Mouse (Mus musculus) forebrain, embryonic 15.5 days (tissue): Measurements from ENCODE around the gene Glrx3. TPM values are rescaled to one million over a fixed set of nuclear protein-coding genes. Genes with fewer than 3 reads are reported as not detected.
"Not testable (repeated sequence)": the region's sequence is repeated elsewhere in the genome, so short reads cannot be mapped to it uniquely, and the experiment has no call there.

ENCODE experiments used
- ATAC-seq: fragments of 200-750 bp; cut with Nextera tagmentation; replicated peaks from 2 replicates; pipeline ENCODE4 v1.8.0; 2017; ENCODE audit warnings: mild to moderate bottlenecking, moderate TSS enrichment, moderate library complexity
- H3K27ac ChIP-seq: fragments of 300-500 bp; sonication (generic); replicated peaks from 2 replicates; pipeline ENCODE4 v1.5.1; 2015; ENCODE audit warnings: mild to moderate bottlenecking, inconsistent platforms
- H3K27me3 ChIP-seq: fragments of 300-500 bp; sonication (generic); 2 replicates; pipeline ENCODE4 v1.6.1; 2015; ENCODE audit warnings: inconsistent platforms
- H3K36me3 ChIP-seq: fragments of 300-500 bp; sonication (generic); 2 replicates; pipeline ENCODE4 v1.6.1; 2015; ENCODE audit warnings: mild to moderate bottlenecking, inconsistent platforms
- H3K4me1 ChIP-seq: fragments of 300-500 bp; sonication (generic); 2 replicates; pipeline ENCODE4 v1.6.1; 2015; ENCODE audit warnings: inconsistent platforms
- H3K4me2 ChIP-seq: fragments of 300-500 bp; sonication (generic); replicated peaks from 2 replicates; pipeline ENCODE4 v1.6.1; 2015; ENCODE audit warnings: mild to moderate bottlenecking, inconsistent platforms
- H3K4me3 ChIP-seq: fragments of 300-500 bp; sonication (generic); 2 replicates; pipeline ENCODE4 v1.5.1; 2015; ENCODE audit warnings: mild to moderate bottlenecking, inconsistent platforms
- H3K9ac ChIP-seq: fragments of 300-500 bp; sonication (generic); replicated peaks from 2 replicates; pipeline ENCODE4 v1.6.1; 2015; ENCODE audit warnings: mild to moderate bottlenecking, inconsistent platforms
- H3K9me3 ChIP-seq: fragments of 300-500 bp; sonication (generic); 2 replicates; pipeline ENCODE4 v1.6.1; 2016; ENCODE audit warnings: inconsistent platforms
- whole genome bisulfite sequencing: fragments of 180-500 bp; shearing (Covaris S2); methylation state at CpG from one replicate; pipeline ENCODE4 v1.1.7; 2015; ENCODE audit warnings: mixed read lengths; 5-methylcytosine and 5-hydroxymethylcytosine counted together
- polyA plus RNA-seq: library from polyadenylated mRNA; unstranded; fragments of >200 nt; fragmentation: Nextera tagmentation; extraction: Ambion mirVana; gene quantifications from 2 replicates; pipeline ENCODE4 v1.2.1, GENCODE M21; 2015

Glrx3 gene
- polyA plus RNA-seq, 1 experiment from 2014 or later: 261 TPM

GRCm38 (mm10) chr7:137431769-137432603, 5.4 kb upstream of the Glrx3 start:
- Histone ChIP-seq H3K27ac (no peak overlapping the region), H3K4me3 (no peak overlapping the region), H3K9me3 (no peaks in the 10 kb centered on the region), H3K36me3 (no peaks in the 10 kb centered on the region), H3K9ac (no peak overlapping the region), H3K4me1 (peaks cover 9% of the 10 kb centered on the region), H3K27me3 (no peaks in the 10 kb centered on the region), H3K4me2 (no peak overlapping the region)
- WGBS: 15% methylated on average over 13 of the region's 13 CpGs
- no peak for ATAC-seq

GRCm38 (mm10) chr7:137436901-137437300, 513 bp upstream of the Glrx3 start:
- ATAC-seq: no peak
- no peaks in the 10 kb centered on the region for H3K27me3 ChIP-seq
- H3K4me3 ChIP-seq: peak overlapping the region; percentile 96; the same call in 1 of the 2 replicates
- peak overlapping the region; percentile 62; the same call in 1 of the 2 replicates for H3K4me2 ChIP-seq
- no peaks in the 10 kb centered on the region for H3K9me3 ChIP-seq
- H3K4me1 ChIP-seq: peaks cover 25% of the 10 kb centered on the region
- H3K9ac ChIP-seq: no peak overlapping the region
- 79% methylated on average over 6 of the region's 6 CpGs for WGBS
- no peaks in the 10 kb centered on the region for H3K36me3 ChIP-seq
- no peak overlapping the region for H3K27ac ChIP-seq

GRCm38 (mm10) chr7:137438179-137438550, 751 bp downstream of the Glrx3 start:
- Histone ChIP-seq H3K9ac (peak overlapping the region; percentile 95), H3K4me3 (peak overlapping the region; percentile 96), H3K27ac (peak overlapping the region; percentile 90), H3K4me2 (peak overlapping the region; percentile 62), H3K36me3 (no peaks in the 10 kb centered on the region), H3K27me3 (no peaks in the 10 kb centered on the region), H3K9me3 (no peaks in the 10 kb centered on the region), H3K4me1 (peaks cover 20% of the 10 kb centered on the region)
- under 1% methylated on average over 7 of the region's 7 CpGs for WGBS
- ATAC-seq: peak; percentile 65

GRCm38 (mm10) chr7:137438962-137439361, 1.5 kb downstream of the Glrx3 start:
- WGBS: 82% methylated on average over 7 of the region's 7 CpGs
- H3K4me3 ChIP-seq: peak overlapping the region; percentile 96
- peak overlapping the region; percentile 62 for H3K4me2 ChIP-seq
- H3K4me1 ChIP-seq: peaks cover 20% of the 10 kb centered on the region
- peak overlapping the region; percentile 95; the same call in 1 of the 2 replicates for H3K9ac ChIP-seq
- not testable (repeated sequence) for H3K27me3 ChIP-seq, H3K36me3 ChIP-seq, H3K27ac ChIP-seq, H3K9me3 ChIP-seq, ATAC-seq

DNA sequence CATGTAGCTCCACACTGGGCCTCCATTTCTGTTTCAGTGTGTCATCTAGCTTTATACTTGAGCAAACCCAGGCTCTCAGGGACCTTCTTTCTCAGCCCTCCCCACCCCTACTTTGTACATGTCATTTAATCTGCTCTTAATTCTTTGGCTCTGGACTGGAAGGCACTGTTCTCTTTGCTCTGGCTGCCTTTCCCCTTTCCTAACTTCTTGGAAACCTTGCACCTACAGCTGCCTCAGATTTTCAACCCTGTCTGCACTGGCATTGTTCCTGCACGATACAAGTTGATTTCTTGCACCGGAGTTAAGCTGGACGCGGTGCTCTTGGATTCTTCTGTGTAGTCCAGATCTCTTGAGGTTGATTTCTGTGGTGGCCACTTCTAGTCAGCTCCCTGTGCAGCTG, 5.5 kb downstream of the Glrx3 start:
- H3K4me1 ChIP-seq: peaks cover 20% of the 10 kb centered on the region
- 96% methylated on average over 4 of the region's 4 CpGs for WGBS
- H3K27ac ChIP-seq: no peak overlapping the region
- H3K4me2 ChIP-seq: no peak overlapping the region
- ATAC-seq: no peak
- peaks cover 16% of the 10 kb centered on the region for H3K36me3 ChIP-seq
- H3K27me3 ChIP-seq: no peaks in the 10 kb centered on the region
- no peak overlapping the region for H3K9ac ChIP-seq
- no peak overlapping the region for H3K4me3 ChIP-seq
- H3K9me3 ChIP-seq: no peaks in the 10 kb centered on the region

DNA sequence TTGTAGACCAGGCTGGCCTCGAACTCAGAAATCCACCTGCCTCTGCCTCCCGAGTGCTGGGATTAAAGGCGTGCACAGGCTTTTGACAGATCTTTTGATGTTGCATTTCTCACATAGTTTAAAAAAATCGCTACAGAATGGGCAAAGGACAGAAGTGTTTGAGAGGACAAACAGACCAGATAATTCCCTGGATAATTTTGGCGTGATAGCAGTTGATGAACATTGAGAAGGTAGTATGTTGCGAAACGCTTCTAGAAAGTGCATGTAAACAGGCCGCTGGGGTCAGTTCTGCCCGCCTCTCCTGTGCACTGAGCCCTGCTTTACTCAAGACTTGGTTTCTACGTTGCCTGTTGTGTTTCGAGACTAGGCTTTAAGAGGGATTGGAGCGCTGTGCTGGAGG, 7.9 kb downstream of the Glrx3 start:
- Histone ChIP-seq H3K4me2 (no peak overlapping the region), H3K27me3 (no peaks in the 10 kb centered on the region), H3K9ac (no peak overlapping the region), H3K4me3 (no peak overlapping the region), H3K36me3 (peaks cover 26% of the 10 kb centered on the region), H3K27ac (no peak overlapping the region), H3K4me1 (peaks cover 3% of the 10 kb centered on the region; the same call in 1 of the 2 replicates), H3K9me3 (no peaks in the 10 kb centered on the region)
- no peak for ATAC-seq
- 99% methylated on average over 12 of the region's 12 CpGs for WGBS

DNA sequence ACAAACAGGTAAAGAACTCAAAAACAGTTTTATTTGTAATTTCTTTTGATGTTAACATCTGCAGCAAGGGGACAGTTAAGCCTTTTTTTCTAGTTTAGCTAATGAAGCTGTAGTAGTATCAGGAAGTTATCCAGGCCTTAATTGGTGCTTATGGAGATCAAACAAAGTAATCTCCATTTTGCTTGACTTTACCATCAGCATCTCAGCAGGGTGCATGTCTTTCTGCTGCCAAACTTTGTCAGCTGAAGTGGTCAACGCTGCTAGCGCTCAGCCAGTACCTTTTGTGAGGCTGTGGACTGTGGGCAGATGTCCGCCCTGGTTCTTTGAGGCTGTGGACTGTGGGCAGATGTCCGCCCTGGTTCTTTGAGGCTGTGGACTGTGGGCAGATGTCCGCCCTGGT, 24.0 kb downstream of the Glrx3 start:
- Histone ChIP-seq H3K27me3 (no peaks in the 10 kb centered on the region), H3K27ac (no peak overlapping the region), H3K4me2 (no peak overlapping the region), H3K36me3 (peaks cover 16% of the 10 kb centered on the region), H3K4me3 (no peak overlapping the region), H3K9me3 (no peaks in the 10 kb centered on the region), H3K4me1 (no peaks in the 10 kb centered on the region), H3K9ac (no peak overlapping the region)
- no peak for ATAC-seq
- 45% methylated on average over 5 of the region's 5 CpGs for WGBS

DNA sequence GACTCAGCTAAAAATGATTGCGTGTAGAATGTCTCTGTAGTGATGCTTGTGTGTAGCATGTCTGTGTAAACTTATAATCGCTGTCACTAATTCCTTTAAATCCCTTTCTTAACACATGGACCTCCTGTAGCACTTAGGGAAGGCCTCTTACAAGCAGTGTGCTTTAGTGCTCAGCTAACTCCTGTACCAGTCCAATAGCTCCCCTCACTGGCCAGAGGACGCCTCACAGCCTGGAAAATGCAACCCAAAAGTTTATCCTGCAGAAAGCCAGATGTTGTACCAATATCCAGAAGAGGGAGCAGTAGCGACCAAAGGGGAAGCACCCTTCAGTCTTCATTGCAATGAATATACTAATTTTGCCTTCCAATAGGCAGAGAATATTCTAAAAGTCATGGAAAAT, 30.8 kb downstream of the Glrx3 start:
- no peaks in the 10 kb centered on the region for H3K27me3 ChIP-seq
- no peaks in the 10 kb centered on the region for H3K4me1 ChIP-seq
- no peaks in the 10 kb centered on the region for H3K9me3 ChIP-seq
- 70% methylated on average over 4 of the region's 4 CpGs for WGBS
- no peak overlapping the region for H3K9ac ChIP-seq
- no peak overlapping the region for H3K27ac ChIP-seq
- H3K4me2 ChIP-seq: no peak overlapping the region
- ATAC-seq: no peak
- H3K36me3 ChIP-seq: peaks cover 35% of the 10 kb centered on the region
- no peak overlapping the region for H3K4me3 ChIP-seq

DNA sequence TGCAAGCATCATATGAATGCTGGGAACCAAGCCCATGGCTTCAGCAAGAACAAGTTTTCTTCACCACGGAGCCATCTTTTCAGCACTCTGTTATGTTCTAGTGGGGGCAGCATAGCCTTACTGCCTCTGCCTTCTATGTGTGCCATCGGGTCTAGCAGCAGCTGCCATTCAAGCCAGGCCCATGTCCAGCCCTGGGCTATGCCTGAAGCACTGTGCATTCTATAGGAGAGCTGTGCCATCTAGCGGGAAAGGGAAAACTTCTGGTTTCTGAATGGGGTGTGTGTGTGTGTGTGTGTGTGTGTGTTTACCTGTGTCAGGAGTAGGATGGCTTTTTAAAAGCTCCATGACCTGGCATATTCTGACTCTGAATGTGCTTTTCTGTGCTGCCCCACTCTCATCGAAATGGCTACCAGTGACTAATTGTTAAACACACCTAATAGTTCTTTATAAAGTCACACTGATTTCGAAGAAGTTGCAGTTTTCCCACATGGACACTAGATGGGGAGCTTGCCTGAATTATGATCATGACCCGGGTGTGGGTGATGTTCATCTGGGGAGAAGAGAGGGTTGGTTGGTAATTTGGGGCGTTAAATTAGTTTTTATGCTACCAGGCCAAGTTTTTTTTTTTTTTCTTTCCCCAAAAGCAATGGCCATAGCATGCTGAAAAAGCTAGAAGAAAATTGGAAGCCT, 34.2 kb downstream of the Glrx3 start:
- Histone ChIP-seq H3K4me3 (no peak overlapping the region), H3K9me3 (no peaks in the 10 kb centered on the region), H3K9ac (no peak overlapping the region), H3K4me1 (no peaks in the 10 kb centered on the region), H3K27ac (no peak overlapping the region), H3K36me3 (peaks cover 26% of the 10 kb centered on the region), H3K27me3 (no peaks in the 10 kb centered on the region), H3K4me2 (no peak overlapping the region)
- ATAC-seq: 0 out of 2 replicates have a peak, but pooled peaks have one; percentile 48
- 63% methylated on average over 7 of the region's 7 CpGs for WGBS

DNA sequence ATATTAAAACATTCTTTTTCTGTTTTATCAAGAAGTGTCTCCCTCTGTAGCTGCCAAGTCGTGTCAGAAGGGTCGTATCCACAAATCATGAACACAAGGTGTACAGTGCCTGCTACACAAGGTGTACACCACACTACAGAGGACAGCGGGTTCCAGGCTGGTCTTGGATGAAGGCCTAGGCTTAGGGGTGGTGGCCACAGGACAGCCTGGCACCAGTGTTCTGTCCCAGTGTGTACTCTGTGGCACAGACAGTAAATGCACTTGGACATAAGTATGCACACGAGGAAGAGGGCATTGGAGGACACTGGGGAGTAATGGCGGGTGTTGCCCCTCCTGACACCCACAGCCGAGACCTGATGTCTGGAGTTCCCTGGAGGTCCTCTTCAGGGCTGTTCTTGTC, 34.7 kb downstream of the Glrx3 start:
- H3K27ac ChIP-seq: no peak overlapping the region
- ATAC-seq: peak; percentile 63; the same call in 1 of the 2 replicates
- H3K4me2 ChIP-seq: no peak overlapping the region
- no peaks in the 10 kb centered on the region for H3K9me3 ChIP-seq
- peaks cover 22% of the 10 kb centered on the region for H3K36me3 ChIP-seq
- H3K27me3 ChIP-seq: no peaks in the 10 kb centered on the region
- H3K4me3 ChIP-seq: no peak overlapping the region
- 86% methylated on average over 6 of the region's 6 CpGs for WGBS
- no peak overlapping the region for H3K9ac ChIP-seq
- H3K4me1 ChIP-seq: no peaks in the 10 kb centered on the region

DNA sequence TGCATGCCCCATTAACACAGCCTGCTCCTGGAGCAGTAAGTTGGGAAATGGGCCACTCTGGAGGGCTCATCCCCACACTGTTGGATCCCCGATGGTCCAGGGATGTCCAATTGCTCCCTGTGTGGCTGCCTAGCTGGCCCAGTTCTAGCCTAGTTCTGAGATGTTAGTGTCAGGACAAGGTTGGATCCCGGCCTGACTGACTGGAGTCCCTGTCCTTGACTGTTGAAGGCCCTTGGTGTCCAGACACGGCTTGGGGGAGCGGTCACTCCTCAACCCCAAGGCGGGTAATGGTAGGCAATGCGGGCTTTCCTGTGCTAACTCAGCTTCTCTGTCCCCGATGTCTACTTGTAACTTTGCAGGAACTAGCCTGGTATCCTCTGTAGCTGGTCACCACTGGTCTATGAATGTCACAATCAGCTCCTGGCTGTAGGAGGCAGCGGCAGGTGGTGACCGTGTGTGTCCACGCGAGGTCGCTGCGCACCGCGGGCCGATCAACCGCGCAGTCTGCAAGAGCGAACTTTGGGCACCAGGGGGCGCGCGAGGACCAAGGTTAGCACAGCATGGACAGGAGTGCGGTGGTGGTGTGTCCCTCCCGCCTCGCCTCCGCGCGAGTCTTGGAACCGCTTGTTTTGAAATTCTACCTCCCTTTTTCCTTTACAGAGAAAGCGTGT, 40.7 kb downstream of the Glrx3 start:
- 15% methylated on average over 30 of the region's 30 CpGs for WGBS
- ATAC-seq: peak; percentile 96

DNA sequence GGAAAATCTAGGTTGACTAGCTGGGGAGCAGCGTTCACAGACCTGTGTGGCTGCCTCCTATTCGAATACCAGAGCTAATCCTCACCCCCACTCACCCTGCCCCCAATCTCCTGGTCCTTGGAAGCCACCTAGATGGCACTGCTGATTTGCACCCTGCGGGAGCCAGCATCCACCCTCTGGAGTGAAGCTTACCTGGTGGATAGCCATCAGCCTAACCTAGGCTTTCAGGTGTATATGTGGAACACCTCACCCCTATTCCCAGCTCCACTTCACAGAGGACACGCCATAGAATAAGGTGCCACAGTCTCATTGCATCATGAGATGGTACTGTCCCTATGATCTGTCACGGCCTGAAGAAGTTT, 41.2 kb downstream of the Glrx3 start:
- peak; percentile 70 for ATAC-seq
- 36% methylated on average over 5 of the region's 5 CpGs for WGBS

More for the DNA sequence above, 40.7 kb downstream of the Glrx3 start:
- Histone ChIP-seq H3K4me1 (peaks cover 4% of the 10 kb centered on the region), H3K9ac (peak overlapping the region; percentile 14; the same call in 1 of the 2 replicates), H3K36me3 (no peaks in the 10 kb centered on the region), H3K27ac (no peak overlapping the region), H3K4me2 (peak overlapping the region; percentile 47), H3K27me3 (no peaks in the 10 kb centered on the region), H3K9me3 (no peaks in the 10 kb centered on the region), H3K4me3 (peak overlapping the region; percentile 21)

More for the DNA sequence above, 41.2 kb downstream of the Glrx3 start:
- peaks cover 4% of the 10 kb centered on the region for H3K4me1 ChIP-seq
- peak overlapping the region; percentile 14; the same call in 1 of the 2 replicates for H3K9ac ChIP-seq
- no peaks in the 10 kb centered on the region for H3K36me3 ChIP-seq
- no peak overlapping the region for H3K27ac ChIP-seq
- peak overlapping the region; percentile 47 for H3K4me2 ChIP-seq
- H3K9me3 ChIP-seq: no peaks in the 10 kb centered on the region
- peak overlapping the region; percentile 21 for H3K4me3 ChIP-seq
- no peaks in the 10 kb centered on the region for H3K27me3 ChIP-seq
